11 mouse cellular contexts compared by ENCODE assay signal in the genomic region with DNA sequence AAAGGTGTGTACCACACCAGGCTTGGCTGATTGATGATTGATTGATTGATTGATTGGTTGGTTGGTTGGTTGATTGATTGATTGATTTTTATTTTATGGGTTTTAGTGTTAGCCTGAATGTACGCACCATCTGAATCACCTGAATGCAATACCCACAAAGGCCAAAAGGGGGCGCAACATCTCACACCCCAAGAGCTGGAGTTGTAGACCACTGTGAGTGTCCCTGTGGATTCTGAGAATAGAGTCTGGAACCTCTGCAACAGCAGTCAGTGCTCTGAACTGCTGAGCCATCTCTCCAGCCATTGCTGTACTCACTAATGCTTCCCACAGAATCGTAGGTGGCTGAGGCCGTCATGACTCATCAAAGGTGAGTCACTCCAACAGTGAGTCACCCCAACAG.
DNase-seq lines count a peak whose midpoint lies in the region; ATAC-seq and TF ChIP-seq lines count a peak whose summit lies in the region.
"Had no signal": no experiment of that assay in that cellular context is flagged by ENCODE, and none has a peak within 500 bp of the region (broad histone marks: within the 10 kb centered on the region; RNA-seq: fewer than 3 reads in every experiment).

No protein-coding gene starts in this region.

- no peak overlapping the region for H3K4me2 ChIP-seq in kidney, postnatal 0 days (ENCODE audit: low read length)
- H3K4me2 ChIP-seq in kidney, embryonic 14.5 days (replicated peaks; ENCODE audit: low read depth, low read length) = no peak overlapping the region
- H3K4me2 ChIP-seq: heart, embryonic 13.5 days had no signal

- H3K27me3 ChIP-seq in kidney, postnatal 0 days (ENCODE audit: insufficient read depth, low read length) = no peaks in the 10 kb centered on the region
- H3K27me3 ChIP-seq in kidney, embryonic 14.5 days (ENCODE audit: control insufficient read depth, insufficient read depth, low read length) = no peaks in the 10 kb centered on the region
- no peaks in the 10 kb centered on the region for H3K27me3 ChIP-seq in forebrain, embryonic 10.5 days (ENCODE audit: poor library complexity, severe bottlenecking)
- H3K27me3 ChIP-seq: heart, embryonic 13.5 days had no signal

- WGBS in kidney, postnatal 0 days = 75% methylated on average over 4 of the region's 4 CpGs
- 88% methylated on average over 4 of the region's 4 CpGs for WGBS in kidney, embryonic 14.5 days
- 89% methylated on average over 4 of the region's 4 CpGs for WGBS in forebrain, embryonic 10.5 days

- peak; percentile 38 for TF ChIP-seq CTCF in kidney, postnatal 0 days (IDR thresholded peaks at IDR 0.05; ENCODE audit: low read depth)
- TF ChIP-seq CTCF in brain, embryonic 14.5 days (IDR thresholded peaks at IDR 0.05; ENCODE audit: borderline replicate concordance, extremely low read depth, insufficient read depth, insufficient read length) = peak; percentile 41; the same call in 1 of the 2 replicates

- no peaks in the 10 kb centered on the region for H3K36me3 ChIP-seq in kidney, postnatal 0 days (ENCODE audit: insufficient read depth, low read length)
- no peaks in the 10 kb centered on the region for H3K36me3 ChIP-seq in kidney, embryonic 14.5 days (ENCODE audit: control insufficient read depth, insufficient read depth, low read length)
- H3K36me3 ChIP-seq in forebrain, embryonic 10.5 days (replicated peaks) = no peaks in the 10 kb centered on the region
- H3K36me3 ChIP-seq: heart, embryonic 13.5 days had no signal

- no peak for TF ChIP-seq POLR2A in brain, embryonic 14.5 days (IDR thresholded peaks at IDR 0.05; ENCODE audit: borderline replicate concordance, extremely low read depth, insufficient read depth, insufficient read length, poor library complexity, severe bottlenecking)

- H3K4me1 ChIP-seq in kidney, postnatal 0 days (replicated peaks; ENCODE audit: insufficient read depth, low read length) = no peaks in the 10 kb centered on the region
- H3K4me1 ChIP-seq in kidney, embryonic 14.5 days (ENCODE audit: control insufficient read depth, insufficient read depth, low read length) = no peaks in the 10 kb centered on the region
- H3K4me1 ChIP-seq in forebrain, embryonic 10.5 days = peaks cover 17% of the 10 kb centered on the region
- H3K4me1 ChIP-seq: heart, embryonic 13.5 days had no signal

- H3K27ac ChIP-seq in kidney, postnatal 0 days = no peak overlapping the region
- H3K27ac ChIP-seq in kidney, embryonic 14.5 days (ENCODE audit: low read depth, low read length) = no peak overlapping the region
- H3K27ac ChIP-seq in forebrain, embryonic 10.5 days = no peak overlapping the region
- H3K27ac ChIP-seq: heart, embryonic 13.5 days had no signal

- no peak overlapping the region for H3K9ac ChIP-seq in kidney, postnatal 0 days (ENCODE audit: low read depth, low read length)
- no peak overlapping the region for H3K9ac ChIP-seq in kidney, embryonic 14.5 days (ENCODE audit: low read depth, low read length)
- H3K9ac ChIP-seq: heart, embryonic 13.5 days had no signal

- no peak overlapping the region for H3K4me3 ChIP-seq in kidney, postnatal 0 days (replicated peaks; ENCODE audit: low read depth, low read length)
- no peak overlapping the region for H3K4me3 ChIP-seq in kidney, embryonic 14.5 days (ENCODE audit: low read length)
- H3K4me3 ChIP-seq in forebrain, embryonic 10.5 days = no peak overlapping the region
- H3K4me3 ChIP-seq: heart, embryonic 13.5 days had no signal

- no peaks in the 10 kb centered on the region for H3K9me3 ChIP-seq in kidney, postnatal 0 days (replicated peaks; ENCODE audit: low read length)
- no peaks in the 10 kb centered on the region for H3K9me3 ChIP-seq in kidney, embryonic 14.5 days (ENCODE audit: control insufficient read depth, low read length)
- no peaks in the 10 kb centered on the region for H3K9me3 ChIP-seq in forebrain, embryonic 10.5 days
- H3K9me3 ChIP-seq: heart, embryonic 13.5 days had no signal

- no peak for ATAC-seq in kidney, postnatal 0 days (replicated peaks; ENCODE audit: low FRiP score, low read depth)
- no peak for ATAC-seq in kidney, embryonic 14.5 days (ENCODE audit: low FRiP score, low TSS enrichment)

- no peak for DNase-seq in kidney, postnatal 0 days (ENCODE audit: low spot score)
- DNase-seq in thymus, postnatal 25 days = peak; percentile 3
- DNase-seq in thymus, adult 18-20 months = no peak
- no peak for DNase-seq in brain, embryonic 14.5 days (ENCODE audit: low read depth)
- DNase-seq in thymus, postnatal 4 days = peak; percentile 25
- no peak for DNase-seq in adrenal gland, adult 2 months
- no peak for DNase-seq in forebrain, embryonic 10.5 days (ENCODE audit: extremely low spot score, low spot score)
- DNase-seq: kidney, adult 11 months; lung, postnatal 14 days had no signal

Comparison
In these comparisons a context has a peak if more than half of its experiments do, and no peak if none do; other contexts are left out.
1. DNase-seq: peak in thymus, postnatal 25 days (single experiment) and thymus, postnatal 4 days (single experiment); none in kidney, postnatal 0 days (single experiment), thymus, adult 18-20 months (0 of 2), brain, embryonic 14.5 days (single experiment), adrenal gland, adult 2 months (single experiment) and forebrain, embryonic 10.5 days (single experiment).